Mouse (Mus musculus) cerebellum, adult 11-12 months (tissue): ENCODE data around the gene Fam57b.

ENCODE experiments used
- DNase-seq: peaks from one replicate; pipeline ENCODE4 v3.0.0; 2022

Fam57b gene

DNA sequence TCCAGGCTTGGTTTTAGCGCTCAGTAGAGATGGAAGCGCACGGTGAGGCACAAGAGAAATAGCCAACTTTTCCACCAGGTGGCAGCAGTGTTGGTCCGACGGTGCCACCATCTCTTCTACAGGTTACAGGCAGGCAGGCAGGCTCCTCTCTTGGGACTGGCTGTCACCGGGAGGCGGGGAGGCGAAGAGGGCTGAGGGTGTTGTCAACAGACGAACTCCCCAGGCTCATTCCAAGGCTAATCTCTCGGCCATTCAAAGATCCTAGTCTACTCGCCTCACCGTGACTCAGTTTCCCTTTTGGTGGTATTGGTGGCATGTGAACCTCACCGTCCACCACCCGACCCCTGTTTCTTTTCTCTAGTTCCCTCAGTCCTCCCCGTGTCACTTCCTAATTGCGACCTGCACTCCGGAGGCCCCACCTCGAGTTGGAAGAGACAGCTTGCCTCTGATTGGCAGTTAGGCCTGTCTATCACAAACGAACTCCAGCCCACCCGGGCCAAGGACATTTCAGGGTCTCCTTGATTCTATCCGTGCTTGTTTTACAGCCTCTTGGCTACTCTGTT, 34.6 kb downstream of the Fam57b start:
- DNase-seq, result peak; percentile 84

DNA sequence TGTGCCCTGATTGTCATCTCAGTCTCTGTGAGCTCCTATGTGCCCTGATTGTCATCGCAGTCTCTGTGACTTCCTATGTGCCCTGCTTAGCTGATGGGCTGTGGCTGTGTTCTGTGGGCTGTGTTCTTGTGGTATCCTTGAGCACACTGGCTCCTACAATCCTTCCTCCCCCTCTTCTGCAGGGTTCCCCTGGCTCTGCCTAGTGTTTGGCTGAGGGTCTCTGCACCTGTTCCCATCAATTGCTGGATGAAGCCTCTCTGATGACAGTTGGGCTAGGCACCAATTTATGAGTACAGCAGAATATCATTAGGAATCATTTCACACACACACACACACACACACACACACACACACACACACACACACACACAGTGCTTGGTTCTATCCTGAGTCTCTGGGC, 35.8 kb downstream of the Fam57b start:
- no peak for DNase-seq

DNA sequence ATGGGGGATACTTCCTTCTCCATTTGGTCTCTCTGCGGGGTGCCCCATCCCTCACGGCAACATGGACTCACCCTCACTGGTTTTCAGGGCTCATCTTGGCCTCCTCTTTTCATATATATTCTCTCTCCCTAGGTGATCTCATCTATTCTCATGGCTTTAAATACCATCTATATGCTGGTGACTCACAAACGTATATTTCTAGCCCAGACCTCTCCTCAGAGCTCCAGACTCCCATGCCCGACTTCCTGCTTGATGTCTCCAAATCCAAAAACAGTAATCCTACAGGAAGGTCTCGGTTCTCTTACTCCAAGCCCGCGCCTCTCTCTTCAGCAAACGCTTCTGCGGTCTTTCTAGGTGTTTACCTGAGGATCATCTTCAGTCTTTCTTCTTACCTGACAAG, 45.8 kb downstream of the Fam57b start:
- peak; percentile 0 for DNase-seq

DNA sequence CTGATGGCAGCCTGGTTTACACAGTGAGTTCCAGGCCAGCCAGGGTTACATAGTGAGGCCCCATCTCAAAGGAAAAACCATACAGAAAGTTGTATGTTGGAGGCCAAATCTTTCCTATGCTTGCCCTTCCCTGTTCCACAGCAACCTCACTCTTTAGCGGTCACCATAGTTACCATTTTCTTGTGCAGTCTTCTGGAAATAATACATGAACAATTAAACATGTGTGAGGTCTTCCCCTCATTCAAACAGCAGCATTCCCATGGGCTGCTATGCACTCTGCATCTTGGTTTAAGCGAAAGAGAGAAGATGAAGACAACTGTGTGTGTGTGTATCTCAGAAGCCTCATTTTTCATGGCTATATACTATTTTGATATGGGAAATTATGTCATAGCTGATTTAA, 48.0 kb downstream of the Fam57b start:
- DNase-seq, result no peak

DNA sequence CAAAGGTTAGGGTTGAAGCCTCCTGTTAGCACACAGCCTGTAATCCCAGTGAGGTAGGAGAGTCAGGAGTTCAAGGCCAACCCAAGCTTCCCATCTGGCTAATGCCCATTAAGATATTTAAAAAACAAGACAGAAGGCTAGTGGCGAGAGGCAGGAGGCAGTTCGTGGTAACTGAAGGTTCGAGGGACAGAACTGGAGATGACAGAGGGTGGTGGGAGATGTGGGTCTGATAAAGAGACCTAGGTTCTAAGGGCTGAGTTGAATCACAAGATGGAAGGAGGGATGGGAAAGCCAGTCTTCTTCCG, 49.6 kb downstream of the Fam57b start, which contains the start of gene Doc2a:
Gene Doc2a, plus strand, starts transcription at position 301 of the 305 bp plus-strand sequence.
- DNase-seq, result no peak

DNA sequence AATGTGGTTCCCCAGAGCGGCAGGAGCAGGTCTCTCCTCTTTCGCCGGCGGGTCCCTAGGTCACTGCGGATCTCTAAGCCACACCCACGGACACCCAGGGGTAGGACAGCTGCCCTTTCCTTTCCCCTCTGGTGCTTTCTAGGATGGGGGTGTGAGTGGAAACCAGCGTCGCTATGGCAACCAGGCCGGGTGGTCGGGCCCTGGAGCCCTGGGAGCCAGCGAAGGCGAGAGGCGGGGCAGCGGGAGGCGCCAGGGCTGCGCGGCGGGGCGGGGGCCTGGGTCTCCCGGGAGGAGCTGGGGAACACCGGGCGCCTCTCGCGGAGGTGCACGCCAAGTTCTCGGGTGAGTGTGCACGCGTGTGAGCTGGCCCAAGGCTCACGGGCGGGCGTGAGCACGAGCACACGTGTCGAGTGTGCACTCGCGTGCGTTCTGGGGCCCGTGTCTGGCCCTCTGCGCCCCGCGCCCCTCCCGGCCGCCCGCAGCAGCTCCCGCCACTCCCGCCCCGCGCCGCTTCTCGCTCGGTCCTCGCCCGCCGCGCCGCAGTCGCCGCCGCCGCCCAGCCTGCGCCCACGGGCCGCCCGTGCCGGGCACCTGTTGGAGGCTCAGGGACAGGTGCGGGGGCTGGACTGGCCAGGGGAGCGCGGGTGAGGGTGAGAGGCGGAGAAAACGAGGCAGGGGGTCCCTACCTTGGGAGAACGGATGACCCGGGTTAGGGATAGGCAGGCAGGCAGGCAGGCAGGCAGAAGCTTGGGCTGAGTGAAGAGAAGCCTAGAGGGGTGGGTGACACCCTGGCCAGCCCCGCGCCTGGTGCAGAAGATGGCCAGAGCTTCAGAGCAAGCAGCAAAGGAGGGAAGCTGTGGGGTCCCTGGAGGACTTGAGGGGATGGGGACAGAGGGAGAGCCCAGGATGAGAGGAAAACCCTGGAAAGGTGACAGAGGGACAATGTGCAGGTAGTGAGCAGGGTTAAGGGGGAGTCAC, 50.2 kb downstream of the Fam57b start:
- peak; percentile 23 for DNase-seq

DNA sequence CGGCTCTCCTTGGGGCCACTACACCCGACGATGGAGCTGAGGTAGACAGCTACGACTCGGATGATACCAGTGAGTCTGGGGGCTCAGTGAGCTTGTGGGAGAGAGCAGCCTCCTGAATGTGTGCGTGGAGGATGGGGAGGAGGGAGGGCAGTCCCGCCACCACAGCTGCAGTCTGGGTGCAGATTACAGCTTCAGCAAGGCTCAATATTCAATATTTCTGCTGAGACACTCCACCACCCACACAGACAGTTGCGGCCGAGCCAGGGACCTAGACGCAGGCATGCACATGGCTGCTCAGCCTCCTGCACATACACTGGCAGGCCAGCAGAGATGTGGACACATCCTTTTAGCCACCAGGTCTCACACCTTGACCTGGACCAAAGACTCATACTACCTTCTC, 51.3 kb downstream of the Fam57b start:
- peak; percentile 12 for DNase-seq

DNA sequence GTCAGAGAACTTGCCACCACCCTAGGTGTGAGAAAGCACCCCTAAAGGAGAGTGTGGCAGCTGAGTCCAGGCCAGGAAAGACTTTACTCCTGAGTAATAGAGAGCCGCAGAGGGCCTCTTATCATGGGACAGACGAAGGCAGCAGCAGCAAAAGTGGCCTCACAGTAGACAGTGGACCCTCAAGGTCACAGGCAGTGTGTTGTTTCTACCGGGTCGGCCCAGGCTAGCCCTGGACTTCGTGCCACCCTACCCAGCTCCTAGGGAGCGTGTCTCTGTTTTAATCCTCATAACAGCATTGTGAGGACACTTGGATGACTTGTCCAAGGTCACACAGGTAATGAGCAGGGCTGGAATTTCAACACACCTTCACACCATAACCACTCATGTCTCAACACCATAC, 52.7 kb downstream of the Fam57b start:
- DNase-seq, result no peak

DNA sequence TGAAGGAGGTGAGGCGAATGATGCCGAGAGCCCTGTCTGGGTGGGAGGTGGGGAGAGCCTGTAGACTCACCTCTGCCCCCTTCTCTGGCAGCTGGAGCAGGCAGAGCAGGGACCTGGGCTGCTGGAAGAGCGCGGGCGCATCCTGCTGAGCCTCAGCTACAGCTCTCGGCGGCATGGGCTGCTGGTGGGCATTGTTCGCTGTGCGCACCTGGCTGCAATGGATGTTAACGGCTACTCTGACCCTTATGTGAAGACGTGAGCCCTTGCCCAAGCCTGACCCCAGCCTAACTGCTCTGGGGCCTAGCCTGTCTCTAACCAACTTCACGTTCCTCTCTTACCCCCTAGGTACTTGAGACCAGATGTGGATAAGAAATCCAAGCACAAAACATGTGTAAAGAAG, 53.7 kb downstream of the Fam57b start:
- DNase-seq, result no peak

DNA sequence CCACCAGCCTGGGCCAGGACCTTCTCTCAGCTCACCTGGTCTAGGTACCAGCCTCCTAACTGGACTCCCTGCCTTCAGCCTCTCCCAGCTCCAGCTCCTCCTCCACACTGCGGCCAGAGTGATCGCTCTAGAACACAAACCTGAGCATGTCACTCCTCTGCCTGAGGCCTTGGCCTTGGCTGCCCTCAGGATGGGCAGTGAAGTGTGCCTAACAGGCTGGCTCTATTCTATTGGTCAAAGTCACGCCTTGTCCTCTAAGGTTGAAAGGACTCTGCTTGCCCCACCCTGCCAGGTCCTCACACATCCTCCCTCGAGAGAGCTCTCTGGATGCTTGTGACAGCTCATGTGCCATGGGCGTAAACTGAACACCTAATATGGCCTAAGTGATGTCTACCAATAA, 56.0 kb downstream of the Fam57b start:
- no peak for DNase-seq

DNA sequence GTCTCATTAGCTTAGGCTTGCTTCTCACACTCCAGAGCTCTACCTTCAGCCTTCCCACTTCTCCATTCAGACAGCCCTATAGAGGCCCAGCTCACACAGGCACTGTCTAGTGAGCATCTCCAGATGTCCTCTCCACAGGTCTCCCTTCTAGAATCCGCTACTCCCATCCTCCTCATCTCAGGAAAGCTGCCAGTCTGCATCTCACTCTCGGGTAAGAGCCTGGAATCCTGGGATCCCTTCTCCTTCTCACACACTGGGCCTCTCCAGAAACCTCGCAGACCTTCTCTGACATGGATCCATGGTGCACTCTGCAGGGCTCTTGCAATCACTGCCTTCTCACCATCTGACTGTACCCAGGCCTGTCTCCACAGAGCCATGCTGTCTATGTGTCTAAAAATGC, 58.2 kb downstream of the Fam57b start:
- peak; percentile 69 for DNase-seq

DNA sequence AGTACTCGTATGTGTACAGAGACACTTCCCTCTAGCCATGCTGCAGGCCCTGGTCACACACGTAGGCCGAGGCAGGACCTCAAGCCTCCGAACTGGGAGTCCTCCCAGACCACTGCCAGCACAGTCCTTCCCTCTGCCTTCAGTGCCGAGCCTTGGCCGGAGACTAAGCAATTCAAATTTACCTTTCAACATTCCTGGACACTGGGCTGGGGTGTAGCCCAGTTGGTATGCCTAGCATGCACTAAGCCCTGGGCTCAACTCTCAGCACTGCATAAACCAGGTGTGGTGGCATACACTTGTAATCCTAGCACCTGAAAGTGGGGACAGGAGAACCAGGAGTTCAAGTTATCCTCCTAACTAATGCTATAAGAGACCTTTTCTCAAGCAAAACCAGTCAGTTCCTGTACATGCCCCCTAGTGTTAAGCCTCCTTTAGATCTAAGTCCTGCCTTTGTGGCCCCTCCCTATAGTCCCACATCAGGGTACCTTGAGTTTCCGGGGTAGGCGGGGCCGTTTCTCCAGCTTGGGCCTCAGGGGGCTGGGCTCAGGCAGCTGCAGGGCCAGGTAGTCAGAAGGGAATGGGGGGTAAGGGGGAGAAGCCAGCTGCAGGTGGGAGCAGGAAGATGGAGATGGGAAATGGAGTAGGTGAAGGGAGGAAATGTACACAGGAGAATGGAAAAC, 59.4 kb downstream of the Fam57b start:
- no peak for DNase-seq

DNA sequence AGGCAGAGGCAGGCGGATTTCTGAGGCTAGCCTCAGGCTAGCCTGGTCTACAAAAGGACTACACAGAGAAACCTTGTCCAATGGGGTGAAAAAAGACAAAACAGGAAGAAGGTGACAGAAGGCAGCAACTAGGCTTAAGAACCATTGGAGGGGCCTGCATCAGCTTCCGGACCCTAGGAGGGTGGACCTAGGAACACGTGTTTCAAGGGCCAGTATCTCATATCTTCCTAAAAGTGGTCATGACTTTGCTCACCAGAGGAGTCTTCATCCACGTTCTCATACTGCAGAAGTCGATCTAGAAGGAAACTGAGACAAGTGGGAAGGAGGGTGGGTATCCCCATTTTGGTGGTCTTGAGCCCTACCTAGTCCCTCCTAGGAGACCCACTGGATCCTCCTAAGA, 63.5 kb downstream of the Fam57b start:
- DNase-seq, result no peak

DNA sequence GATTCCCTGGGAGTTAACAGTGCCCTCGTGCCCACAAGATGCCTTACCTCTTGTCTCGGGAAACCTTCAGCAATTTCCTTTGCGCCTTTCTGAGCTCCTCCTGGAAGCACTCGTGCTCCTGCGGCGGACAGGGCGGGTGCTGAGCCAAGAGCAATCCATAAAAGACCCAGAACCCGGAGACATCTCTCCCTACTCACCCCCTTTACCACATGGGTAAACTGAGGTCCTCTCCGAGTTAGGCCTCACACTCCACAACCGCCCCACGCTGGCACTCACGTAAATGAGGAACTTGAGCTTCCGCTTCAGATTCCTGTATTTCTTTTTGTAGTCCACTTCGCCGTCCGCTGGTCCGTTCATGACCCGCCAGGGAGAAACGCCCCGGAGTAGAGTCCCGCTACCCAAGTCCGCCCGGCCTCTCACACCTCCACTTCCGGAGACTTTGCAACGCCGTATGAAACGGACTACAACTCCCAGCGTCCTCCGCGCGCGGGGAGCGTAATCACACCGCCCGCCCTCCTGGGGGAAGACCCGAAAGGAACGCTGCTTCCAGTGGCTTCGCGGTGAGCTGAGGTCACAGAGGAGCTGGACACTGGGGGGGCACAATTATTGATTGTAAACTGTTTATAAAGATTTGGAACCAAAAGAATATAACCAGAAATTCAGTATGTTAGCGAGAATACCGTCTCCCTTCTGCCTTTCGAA, 64.1 kb downstream of the Fam57b start, which contains the start of gene Hirip3:
Gene Hirip3, plus strand, starts transcription at position 544 of the 702 bp plus-strand sequence.
- peak; percentile 93 for DNase-seq

DNA sequence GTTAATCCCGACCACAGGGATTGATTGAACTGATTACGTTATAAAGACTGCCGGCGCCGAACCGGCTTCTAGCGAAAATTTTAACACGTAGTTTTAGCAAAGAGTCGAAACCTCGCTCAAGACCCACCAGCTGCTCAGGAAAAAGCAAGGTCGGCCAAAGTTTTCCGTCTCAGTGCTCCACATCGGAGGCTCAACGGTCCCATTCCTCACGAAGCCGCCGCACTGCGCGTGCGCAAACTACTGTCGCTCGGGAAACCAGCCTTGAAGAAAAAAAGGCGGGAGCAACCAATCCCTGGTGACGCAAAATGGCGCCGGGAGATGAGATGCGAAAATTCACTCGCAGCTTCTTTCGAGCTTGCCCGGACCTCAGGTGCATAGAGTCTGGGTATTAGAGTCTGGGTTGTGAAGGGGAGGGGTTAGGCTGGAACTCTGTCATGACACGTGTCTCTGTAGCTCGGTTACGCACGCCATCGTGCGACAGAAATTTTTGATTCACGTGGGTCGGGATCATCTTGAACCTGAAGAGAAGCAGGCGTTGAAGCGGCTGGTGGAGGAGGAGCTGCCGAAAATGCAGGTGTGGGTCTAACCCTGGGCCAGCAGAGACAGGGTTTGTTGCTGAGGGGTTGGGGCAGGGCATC, 64.8 kb downstream of the Fam57b start, which contains the start of gene Ino80e:
Gene Ino80e, minus strand, starts transcription at position 231 of the 638 bp plus-strand sequence.
- DNase-seq, result peak; percentile 94

DNA sequence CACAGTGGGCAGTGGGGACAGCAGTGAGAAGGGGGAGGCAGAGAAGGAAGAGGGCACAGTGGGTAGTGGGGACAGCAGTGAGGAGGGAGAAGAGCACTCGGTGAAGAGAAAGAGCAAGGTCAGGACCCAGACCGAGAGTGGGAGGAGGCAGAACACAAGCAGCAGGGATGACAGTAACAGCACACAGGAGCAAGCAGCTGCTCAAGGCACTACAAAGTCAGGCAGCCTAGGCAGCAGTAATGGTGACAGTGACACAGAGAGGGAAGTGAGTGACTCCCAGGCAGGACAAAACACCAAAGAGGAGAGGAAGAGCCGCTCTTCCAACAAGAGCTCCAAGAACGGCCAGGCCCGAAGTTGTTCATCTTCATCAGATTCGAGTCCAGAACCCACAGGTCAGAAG, 66.3 kb downstream of the Fam57b start:
- no peak for DNase-seq

DNA sequence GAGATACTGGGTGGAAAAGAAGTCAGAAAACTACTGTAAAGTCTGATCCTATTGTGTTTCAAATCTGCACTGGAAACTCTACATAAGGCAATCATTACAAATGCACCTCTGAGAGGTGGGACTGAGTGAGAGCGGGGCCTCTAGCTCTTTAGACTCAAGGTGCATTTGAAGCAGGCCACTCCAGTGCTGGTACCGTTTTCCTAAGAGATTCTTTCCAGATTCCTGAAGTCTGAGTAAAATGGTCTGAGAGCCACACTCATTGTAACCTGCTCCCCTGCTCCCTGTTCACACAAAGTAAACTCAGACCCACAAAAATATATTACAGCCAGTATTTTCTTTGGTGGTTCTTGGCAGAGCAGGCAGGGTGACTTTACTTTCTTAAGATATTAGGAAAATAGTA, 70.1 kb downstream of the Fam57b start:
- no peak for DNase-seq

DNA sequence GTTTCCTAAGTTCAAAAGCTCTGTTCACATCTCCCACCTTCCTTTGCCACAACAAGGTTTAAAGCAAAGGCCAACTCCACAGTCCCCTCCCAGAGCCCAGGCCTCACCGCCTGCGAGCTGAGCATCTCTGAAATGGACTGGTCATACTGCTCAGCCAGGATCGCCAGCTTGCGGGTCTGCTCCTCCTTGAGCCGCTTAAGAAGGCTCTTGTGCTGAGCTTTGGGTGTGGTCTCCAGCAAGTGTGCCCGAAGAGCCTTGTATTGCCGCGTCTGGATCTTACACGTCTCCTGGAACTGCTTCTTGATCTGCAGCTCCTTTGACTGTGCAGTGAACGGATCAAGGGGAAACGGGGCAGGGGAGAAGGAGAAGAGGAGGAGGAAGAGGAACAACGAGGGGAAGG, 70.5 kb downstream of the Fam57b start:
- DNase-seq, result no peak

DNA sequence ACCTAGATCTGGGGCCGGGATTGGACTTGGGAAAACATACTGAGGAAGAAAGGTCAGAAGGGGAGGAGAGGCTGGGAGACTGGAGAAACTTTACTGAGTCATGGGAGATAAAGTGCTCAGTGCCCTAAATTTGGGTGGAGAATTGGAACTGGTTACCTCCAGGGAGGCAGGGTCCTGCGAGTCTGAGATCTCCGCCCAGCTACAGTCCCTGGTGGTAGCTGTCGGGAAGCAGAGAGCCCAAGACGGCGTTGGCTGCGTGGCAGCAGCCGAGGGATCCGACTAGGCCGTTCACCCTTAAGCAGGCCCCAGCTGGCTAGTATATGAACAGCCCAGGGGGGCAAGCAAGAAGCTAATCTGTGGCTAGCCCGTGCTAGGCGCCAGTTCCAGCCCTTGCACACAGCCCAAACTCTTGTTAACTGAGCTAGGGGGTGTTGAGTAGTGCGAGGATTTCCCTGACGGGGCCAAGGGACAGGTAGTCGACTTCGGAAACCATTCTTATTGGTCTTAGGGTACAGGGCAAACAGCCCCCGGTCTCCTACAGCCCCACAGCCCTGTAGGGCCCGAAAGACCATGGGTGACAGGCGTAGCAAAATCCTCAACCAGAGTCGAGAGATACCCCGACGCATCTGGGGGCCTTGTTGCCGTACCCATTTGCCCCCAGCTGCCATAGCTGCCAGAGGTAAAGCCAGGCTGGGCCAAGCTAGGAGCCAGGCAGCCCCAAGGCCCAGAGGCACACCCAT, 72.5 kb downstream of the Fam57b start:
- DNase-seq, result no peak

DNA sequence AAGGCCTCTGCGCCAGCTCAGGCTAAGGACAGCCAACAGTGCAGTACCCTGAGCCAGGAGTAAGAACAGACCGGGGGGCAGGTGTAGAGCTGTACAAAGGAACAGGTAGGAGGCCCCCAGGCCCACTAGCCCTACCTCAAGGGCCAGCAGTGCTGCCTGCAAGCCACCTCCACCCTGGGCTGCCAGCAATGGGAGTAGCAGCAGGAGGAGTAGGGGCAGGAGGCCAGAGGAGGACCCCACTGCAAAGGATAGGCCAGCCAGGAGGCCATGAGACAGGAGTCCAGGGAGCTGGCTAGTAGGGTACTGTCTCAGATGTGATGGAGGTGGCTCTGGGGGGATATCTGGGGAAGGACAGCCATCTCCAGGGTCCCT, 73.0 kb downstream of the Fam57b start:
- no peak for DNase-seq

DNA sequence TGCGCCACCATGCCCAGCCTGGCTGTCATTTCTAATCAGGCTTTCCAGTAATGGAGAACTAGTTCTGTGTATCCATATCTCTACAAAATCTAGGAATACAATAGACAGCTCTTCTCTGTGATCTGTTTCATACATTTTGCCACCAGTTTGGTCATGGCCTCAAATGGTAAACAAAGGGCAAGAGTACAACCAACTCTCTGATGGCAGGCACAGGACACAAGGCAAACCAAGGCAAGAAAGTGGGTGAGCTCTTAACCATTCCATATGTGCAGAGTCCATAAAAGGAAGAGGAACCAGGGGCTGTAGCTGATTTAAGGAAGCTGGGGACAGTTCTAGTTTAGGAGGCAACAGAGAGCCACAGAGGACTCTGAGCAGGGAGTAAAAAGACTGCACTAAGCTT, 79.8 kb downstream of the Fam57b start:
- no peak for DNase-seq
